ENCODE assay signal across 20 mouse cellular contexts in genomic region chr15:99255241-99255749, GRCm38 (mm10). TPM values are rescaled to one million over a fixed set of nuclear protein-coding genes. Genes with fewer than 3 reads are reported as not detected.
DNase-seq lines count a peak whose midpoint lies in the region; ATAC-seq and TF ChIP-seq lines count a peak whose summit lies in the region.
"Had no signal": no experiment of that assay in that cellular context is flagged by ENCODE, and none has a peak within 500 bp of the region (broad histone marks: within the 10 kb centered on the region; RNA-seq: fewer than 3 reads in every experiment).

No protein-coding gene starts in this region.

- no peak for TF ChIP-seq CTCF in heart, adult 2 months (IDR thresholded peaks at IDR 0.05)
- TF ChIP-seq CTCF in heart, postnatal 0 days (IDR thresholded peaks at IDR 0.05; ENCODE audit: low read depth), result no peak
- TF ChIP-seq CTCF in bone marrow, adult 2 months (IDR thresholded peaks at IDR 0.05; ENCODE audit: control insufficient read depth, insufficient read depth, low read length), result no peak

- TF ChIP-seq EP300 in heart, adult 2 months (IDR thresholded peaks at IDR 0.05; ENCODE audit: insufficient read depth, low read depth, low read length), result no peak
- no peak for TF ChIP-seq EP300 in heart, postnatal 0 days (IDR thresholded peaks at IDR 0.05; ENCODE audit: low read depth)

- WGBS in heart, adult 2 months, result 82% methylated on average over 6 of the region's 6 CpGs
- 86% methylated on average over 6 of the region's 6 CpGs for WGBS in heart, postnatal 0 days
- 79% methylated on average over 6 of the region's 6 CpGs for WGBS in bone marrow, adult 2 months
- WGBS in limb, embryonic 10.5 days, result 88% methylated on average over 6 of the region's 6 CpGs

- intact Hi-C loops in heart, adult 2 months (cut with DNase I), result no loop called here

- H3K36me3 ChIP-seq in heart, adult 2 months (ENCODE audit: control insufficient read depth, insufficient read depth, low read length), result no peaks in the 10 kb centered on the region
- no peaks in the 10 kb centered on the region for H3K36me3 ChIP-seq in heart, postnatal 0 days (replicated peaks; ENCODE audit: control insufficient read depth, insufficient read depth, low read length)
- H3K36me3 ChIP-seq in limb, embryonic 10.5 days, result no peaks in the 10 kb centered on the region
- H3K36me3 ChIP-seq: embryonic facial prominence, embryonic 12.5 days; hindbrain, embryonic 15.5 days; kidney, embryonic 15.5 days had no signal

- H3K27ac ChIP-seq in heart, adult 2 months, result peak overlapping the region; percentile 60
- peak overlapping the region; percentile 98 for H3K27ac ChIP-seq in heart, postnatal 0 days (ENCODE audit: low read depth)
- H3K27ac ChIP-seq in bone marrow, adult 2 months (ENCODE audit: control insufficient read depth, insufficient read depth, low read depth, low read length, poor library complexity), result peak overlapping the region; percentile 51
- H3K27ac ChIP-seq in limb, embryonic 10.5 days, result no peak overlapping the region; the same call in 1 of the 2 replicates
- H3K27ac ChIP-seq: embryonic facial prominence, embryonic 12.5 days; hindbrain, embryonic 15.5 days had no signal

- H3K4me3 ChIP-seq in heart, adult 2 months, result no peak overlapping the region
- no peak overlapping the region for H3K4me3 ChIP-seq in heart, postnatal 0 days (ENCODE audit: low read depth, low read length)
- H3K4me3 ChIP-seq in bone marrow, adult 2 months (replicated peaks; ENCODE audit: control insufficient read depth, low read depth, low read length), result no peak overlapping the region
- no peak overlapping the region for H3K4me3 ChIP-seq in limb, embryonic 10.5 days
- H3K4me3 ChIP-seq: embryonic facial prominence, embryonic 12.5 days; hindbrain, embryonic 15.5 days; kidney, embryonic 15.5 days had no signal

- no peak overlapping the region for H3K4me2 ChIP-seq in heart, postnatal 0 days (ENCODE audit: low read depth, low read length)
- H3K4me2 ChIP-seq: embryonic facial prominence, embryonic 12.5 days; heart, embryonic 11.5 days; hindbrain, embryonic 15.5 days; kidney, embryonic 15.5 days had no signal

- no peak overlapping the region for H3K9ac ChIP-seq in heart, adult 2 months (ENCODE audit: low read depth, low read length)
- no peak overlapping the region for H3K9ac ChIP-seq in heart, postnatal 0 days (replicated peaks; ENCODE audit: low read depth, low read length)
- H3K9ac ChIP-seq: embryonic facial prominence, embryonic 12.5 days; hindbrain, embryonic 15.5 days; kidney, embryonic 15.5 days had no signal

- no peaks in the 10 kb centered on the region for H3K9me3 ChIP-seq in heart, postnatal 0 days (replicated peaks; ENCODE audit: control insufficient read depth, low read length)
- H3K9me3 ChIP-seq in limb, embryonic 10.5 days (replicated peaks), result no peaks in the 10 kb centered on the region
- H3K9me3 ChIP-seq: embryonic facial prominence, embryonic 12.5 days; hindbrain, embryonic 15.5 days; kidney, embryonic 15.5 days had no signal

- H3K79me2 ChIP-seq in heart, adult 2 months (replicated peaks; ENCODE audit: control insufficient read depth, insufficient read depth, low read length), result no peaks in the 10 kb centered on the region

- peaks cover 4% of the 10 kb centered on the region for H3K4me1 ChIP-seq in heart, adult 2 months (ENCODE audit: control insufficient read depth, insufficient read depth, low read length)
- H3K4me1 ChIP-seq in heart, postnatal 0 days (ENCODE audit: control insufficient read depth, insufficient read depth), result peaks cover 19% of the 10 kb centered on the region; the same call in 1 of the 2 replicates
- H3K4me1 ChIP-seq in bone marrow, adult 2 months (ENCODE audit: control insufficient read depth, insufficient read depth, low read length), result peaks cover 3% of the 10 kb centered on the region; the same call in 1 of the 2 replicates
- H3K4me1 ChIP-seq in limb, embryonic 10.5 days, result peaks cover 28% of the 10 kb centered on the region

- ATAC-seq in heart, postnatal 0 days (ENCODE audit: insufficient read depth, low read depth), result no peak
- ATAC-seq: forebrain, embryonic 14.5 days had no signal

- TF ChIP-seq POLR2A in heart, adult 2 months (IDR thresholded peaks at IDR 0.05; ENCODE audit: insufficient read depth, low read depth, low read length), result no peak
- TF ChIP-seq POLR2A in bone marrow, adult 2 months (IDR thresholded peaks at IDR 0.05; ENCODE audit: borderline replicate concordance, control insufficient read depth, low read depth, low read length), result no peak

- no peaks in the 10 kb centered on the region for H3K27me3 ChIP-seq in heart, adult 2 months (ENCODE audit: control insufficient read depth, insufficient read depth, low read length)
- H3K27me3 ChIP-seq in heart, postnatal 0 days (ENCODE audit: control insufficient read depth, insufficient read depth, low read length), result no peaks in the 10 kb centered on the region
- H3K27me3 ChIP-seq in limb, embryonic 10.5 days (ENCODE audit: low read depth, poor library complexity, severe bottlenecking), result no peaks in the 10 kb centered on the region; the same call in 1 of the 2 replicates
- H3K27me3 ChIP-seq: embryonic facial prominence, embryonic 12.5 days; hindbrain, embryonic 15.5 days; kidney, embryonic 15.5 days had no signal

- DNase-seq in heart, adult 2 months, result no peak
- no peak for DNase-seq in heart, adult 18-20 months
- DNase-seq in heart, postnatal 0 days (ENCODE audit: low spot score), result no peak
- no peak for DNase-seq in heart, adult 8-10 months (ENCODE audit: low spot score)
- no peak for DNase-seq in limb, embryonic 10.5 days (ENCODE audit: low spot score)
- no peak for DNase-seq in gastrocnemius, postnatal 4 days (ENCODE audit: low spot score in 2 of 2)
- DNase-seq: adrenal gland, postnatal 25 days; cerebellum, adult 2 months; cerebellum, postnatal 10 days; embryo, embryonic 11 days; gastrocnemius, postnatal 10 days; heart, postnatal 36 days; kidney, adult 2 months had no signal

RNA-seq across cellular contexts. Expression of gene Mcrs1, which starts 3.5 kb away (rescaled TPM):
- total RNA-seq in heart, adult 2 months (2021), result 10 to 100 TPM; 44.2 to 52.3 TPM
- polyA plus RNA-seq in heart, adult 2 months (2012; rRNA removed), result 62.1 and 67.1 TPM in 2 replicates
- total RNA-seq in heart, adult 18-20 months (2021), result 10 to 100 TPM; 37.3 to 40.1 TPM
- 211 and 235 TPM in 2 replicates for total RNA-seq in heart, postnatal 0 days (2014; rRNA removed; ENCODE audit: low replicate concordance)
- polyA plus RNA-seq in heart, postnatal 0 days (2015; fragmentation: Nextera tagmentation; extraction: Ambion mirVana), result 128 and 141 TPM in 2 replicates
- total RNA-seq in heart, adult 8-10 months (2022), result 10 to 100 TPM; 39.9 to 47.1 (median 44.3) TPM
- polyA plus RNA-seq in bone marrow, adult 2 months (2011; ENCODE audit: insufficient read depth, insufficient read length, low replicate concordance, missing spikeins), result 31.9 and 39.0 TPM in 2 replicates
- polyA plus RNA-seq in limb, embryonic 10.5 days (2016; fragmentation: Nextera tagmentation; extraction: Ambion mirVana), result 180 and 190 TPM in 2 replicates
- 10 to 100 TPM; 55.6 to 59.3 TPM for total RNA-seq in gastrocnemius, postnatal 4 days (2021)

RNA-seq across cellular contexts. Expression of gene Kcnh3, which starts 30.6 kb away (rescaled TPM):
- total RNA-seq in heart, adult 2 months (2021), result under 1 TPM; 0.05 to 0.08 TPM
- 0.23 and 0.37 TPM in 2 replicates for polyA plus RNA-seq in heart, adult 2 months (2012; rRNA removed)
- total RNA-seq in heart, adult 18-20 months (2021), result under 1 TPM in 1 of 2 experiments, not detected in 1; 0.15 TPM
- 0.19 and 2.0 TPM in 2 replicates for total RNA-seq in heart, postnatal 0 days (2014; rRNA removed; ENCODE audit: low replicate concordance)
- 0.07 and 0.08 TPM in 2 replicates for polyA plus RNA-seq in heart, postnatal 0 days (2015; fragmentation: Nextera tagmentation; extraction: Ambion mirVana)
- under 1 TPM in 3 of 4 experiments, not detected in 1; 0.17 to 0.69 (median 0.22) TPM for total RNA-seq in heart, adult 8-10 months (2022)
- polyA plus RNA-seq in bone marrow, adult 2 months (2011; ENCODE audit: insufficient read depth, insufficient read length, low replicate concordance, missing spikeins), result 0.47 TPM in 1 of 2 replicates, not detected in the other
- 0.15 TPM in 1 of 2 replicates, not detected in the other for polyA plus RNA-seq in limb, embryonic 10.5 days (2016; fragmentation: Nextera tagmentation; extraction: Ambion mirVana)
- total RNA-seq in gastrocnemius, postnatal 4 days (2021), result under 1 TPM; 0.10 to 0.13 TPM
- polyA plus RNA-seq: heart, embryonic 11.5 days had no signal

RNA-seq across cellular contexts. Expression of gene Prpf40b, which starts 39.6 kb away (rescaled TPM):
- 10 to 100 TPM; 18.9 to 23.4 TPM for total RNA-seq in heart, adult 2 months (2021)
- 39.5 and 39.7 TPM in 2 replicates for polyA plus RNA-seq in heart, adult 2 months (2012; rRNA removed)
- 10 to 100 TPM; 18.2 to 19.4 TPM for total RNA-seq in heart, adult 18-20 months (2021)
- 25.4 and 26.9 TPM in 2 replicates for total RNA-seq in heart, postnatal 0 days (2014; rRNA removed; ENCODE audit: low replicate concordance)
- 27.4 and 29.3 TPM in 2 replicates for polyA plus RNA-seq in heart, postnatal 0 days (2015; fragmentation: Nextera tagmentation; extraction: Ambion mirVana)
- total RNA-seq in heart, adult 8-10 months (2022), result 10 to 100 TPM; 16.4 to 22.6 (median 20.3) TPM
- polyA plus RNA-seq in bone marrow, adult 2 months (2011; ENCODE audit: insufficient read depth, insufficient read length, low replicate concordance, missing spikeins), result 7.9 and 16.0 TPM in 2 replicates
- 59.3 and 71.2 TPM in 2 replicates for polyA plus RNA-seq in limb, embryonic 10.5 days (2016; fragmentation: Nextera tagmentation; extraction: Ambion mirVana)
- 10 to 100 TPM; 32.6 to 34.5 TPM for total RNA-seq in gastrocnemius, postnatal 4 days (2021)

RNA-seq across cellular contexts. Expression of gene Fam186b, which starts 40.4 kb away (rescaled TPM):
- not detected for total RNA-seq in heart, adult 2 months (2021)
- 0.20 TPM in 1 of 2 replicates, not detected in the other for polyA plus RNA-seq in heart, adult 2 months (2012; rRNA removed)
- total RNA-seq in heart, adult 18-20 months (2021), result not detected
- not detected in 2 replicates for total RNA-seq in heart, postnatal 0 days (2014; rRNA removed; ENCODE audit: low replicate concordance)
- 0.07 and 0.22 TPM in 2 replicates for polyA plus RNA-seq in heart, postnatal 0 days (2015; fragmentation: Nextera tagmentation; extraction: Ambion mirVana)
- total RNA-seq in heart, adult 8-10 months (2022), result under 1 TPM in 1 of 4 experiments, not detected in 3; 0.56 TPM
- polyA plus RNA-seq in bone marrow, adult 2 months (2011; ENCODE audit: insufficient read depth, insufficient read length, low replicate concordance, missing spikeins), result not detected in 2 replicates
- polyA plus RNA-seq in limb, embryonic 10.5 days (2016; fragmentation: Nextera tagmentation; extraction: Ambion mirVana), result 0.21 and 0.29 TPM in 2 replicates
- not detected for total RNA-seq in gastrocnemius, postnatal 4 days (2021)
- total RNA-seq: common myeloid progenitor, adult 5-6 weeks; gastrocnemius, postnatal 10 days; heart, postnatal 36 days had no signal
